ENCODE assay signal across 23 mouse cellular contexts in genomic region chr8:33183029-33183428, GRCm38 (mm10).
DNase-seq lines count a peak whose midpoint lies in the region; ATAC-seq and TF ChIP-seq lines count a peak whose summit lies in the region.
"Had no signal": no experiment of that assay in that cellular context is flagged by ENCODE, and none has a peak within 500 bp of the region (broad histone marks: within the 10 kb centered on the region; RNA-seq: fewer than 3 reads in every experiment).

No protein-coding gene starts in this region.

- H3K36me3 ChIP-seq in forebrain, embryonic 12.5 days (replicated peaks), result no peaks in the 10 kb centered on the region
- H3K36me3 ChIP-seq in forebrain, embryonic 15.5 days, result no peaks in the 10 kb centered on the region
- H3K36me3 ChIP-seq: embryonic facial prominence, embryonic 15.5 days; forebrain, embryonic 10.5 days; heart, embryonic 10.5 days; hindbrain, embryonic 12.5 days had no signal

- H3K9ac ChIP-seq in forebrain, embryonic 12.5 days, result no peak overlapping the region
- no peak overlapping the region for H3K9ac ChIP-seq in forebrain, embryonic 15.5 days (replicated peaks)
- H3K9ac ChIP-seq: embryonic facial prominence, embryonic 15.5 days; hindbrain, embryonic 12.5 days had no signal

- no peak overlapping the region for H3K4me2 ChIP-seq in forebrain, embryonic 12.5 days
- H3K4me2 ChIP-seq in forebrain, embryonic 15.5 days (replicated peaks), result no peak overlapping the region
- H3K4me2 ChIP-seq: embryonic facial prominence, embryonic 15.5 days; hindbrain, embryonic 12.5 days had no signal

- 0 out of 2 replicates have a peak, but pooled peaks have one; percentile 2 for ATAC-seq in forebrain, embryonic 12.5 days (ENCODE audit: low FRiP score)
- no peak for ATAC-seq in forebrain, embryonic 15.5 days (replicated peaks)
- ATAC-seq in neutrophil, adult 5-6 weeks (ENCODE audit: extremely low read depth, insufficient number of reproducible peaks, low FRiP score, poor library complexity, severe bottlenecking), result 0 out of 2 replicates have a peak, but pooled peaks have one; percentile 30
- ATAC-seq in monocyte, adult 5-6 weeks (replicated peaks; ENCODE audit: insufficient number of reproducible peaks, low FRiP score, low TSS enrichment, poor library complexity, severe bottlenecking), result no peak
- ATAC-seq: hindbrain, embryonic 16.5 days; inflammation-experienced regulatory T-cells, adult 6 months had no signal

- TF ChIP-seq CTCF in brain, embryonic 14.5 days (IDR thresholded peaks at IDR 0.05; ENCODE audit: borderline replicate concordance, extremely low read depth, insufficient read depth, insufficient read length), result no peak

- no peaks in the 10 kb centered on the region for H3K9me3 ChIP-seq in forebrain, embryonic 12.5 days
- H3K9me3 ChIP-seq in forebrain, embryonic 15.5 days, result no peaks in the 10 kb centered on the region
- H3K9me3 ChIP-seq: embryonic facial prominence, embryonic 15.5 days; heart, embryonic 10.5 days had no signal

- H3K27me3 ChIP-seq in forebrain, embryonic 12.5 days, result no peaks in the 10 kb centered on the region
- no peaks in the 10 kb centered on the region for H3K27me3 ChIP-seq in forebrain, embryonic 15.5 days
- H3K27me3 ChIP-seq: CH12.LX; embryonic facial prominence, embryonic 15.5 days; hindbrain, embryonic 12.5 days had no signal

- TF ChIP-seq POLR2A in brain, embryonic 14.5 days (IDR thresholded peaks at IDR 0.05; ENCODE audit: borderline replicate concordance, extremely low read depth, insufficient read depth, insufficient read length, poor library complexity, severe bottlenecking), result no peak

- no peak overlapping the region for H3K4me3 ChIP-seq in forebrain, embryonic 12.5 days (replicated peaks)
- H3K4me3 ChIP-seq in forebrain, embryonic 15.5 days, result no peak overlapping the region
- H3K4me3 ChIP-seq: embryonic facial prominence, embryonic 15.5 days; erythroblast, embryonic 14.5 days; forebrain, embryonic 10.5 days; gastrocnemius, adult 2 months; heart, embryonic 10.5 days; hindbrain, embryonic 12.5 days had no signal

- peak; percentile 1 for DNase-seq in ES-CJ7 (ENCODE audit: low read depth, low spot score)
- peak; percentile 10 for DNase-seq in brain, embryonic 14.5 days (ENCODE audit: low read depth)
- DNase-seq in adrenal gland, postnatal 14 days, result no peak
- DNase-seq: adrenal gland, postnatal 10 days; cerebellum, adult 2 months; cerebellum, postnatal 10 days; gastrocnemius, adult 2 months; gastrocnemius, postnatal 36 days; heart, adult 18-20 months; heart, postnatal 10 days; heart, postnatal 4 days had no signal

- no peak overlapping the region for H3K27ac ChIP-seq in forebrain, embryonic 12.5 days
- H3K27ac ChIP-seq in forebrain, embryonic 15.5 days (replicated peaks), result no peak overlapping the region
- H3K27ac ChIP-seq: embryonic facial prominence, embryonic 15.5 days; forebrain, embryonic 10.5 days; gastrocnemius, adult 2 months; heart, embryonic 10.5 days; hindbrain, embryonic 12.5 days had no signal

- no peaks in the 10 kb centered on the region for H3K4me1 ChIP-seq in forebrain, embryonic 12.5 days
- H3K4me1 ChIP-seq in forebrain, embryonic 15.5 days, result no peaks in the 10 kb centered on the region
- H3K4me1 ChIP-seq: embryonic facial prominence, embryonic 15.5 days; forebrain, embryonic 10.5 days; heart, embryonic 10.5 days; hindbrain, embryonic 12.5 days had no signal

- 67% methylated on average over 9 of the region's 9 CpGs for WGBS in forebrain, embryonic 12.5 days
- WGBS in forebrain, embryonic 15.5 days, result 73% methylated on average over 9 of the region's 9 CpGs

Comparison
In these comparisons a context has a peak if more than half of its experiments do, and no peak if none do; other contexts are left out.
1. ATAC-seq: peak in forebrain, embryonic 12.5 days (single experiment) and neutrophil, adult 5-6 weeks (single experiment); none in forebrain, embryonic 15.5 days (single experiment) and monocyte, adult 5-6 weeks (single experiment).